Comparison of ENCODE assay signal across 8 mouse cellular contexts in genomic region chr1:168357680-168358611, GRCm38 (mm10).
A peak's percentile ranks its signal among the peaks of the same experiment; 100 is the strongest.
DNase-seq lines count a peak whose midpoint lies in the region; ATAC-seq and TF ChIP-seq lines count a peak whose summit lies in the region.

No protein-coding gene starts in this region.

- intact Hi-C loops in heart, postnatal 36 days (cut with DNase I), result no loop called here

- peaks cover 12% of the 10 kb centered on the region for H3K36me3 ChIP-seq in heart, embryonic 13.5 days
- no peaks in the 10 kb centered on the region for H3K36me3 ChIP-seq in hindbrain, embryonic 13.5 days
- no peaks in the 10 kb centered on the region for H3K36me3 ChIP-seq in midbrain, embryonic 15.5 days (replicated peaks)

- H3K4me3 ChIP-seq in heart, embryonic 13.5 days, result peak overlapping the region; percentile 25
- peak overlapping the region; percentile 27 for H3K4me3 ChIP-seq in hindbrain, embryonic 13.5 days
- peak overlapping the region; percentile 25 for H3K4me3 ChIP-seq in midbrain, embryonic 15.5 days

- DNase-seq in heart, postnatal 36 days, result no peak
- DNase-seq in brain, embryonic 14.5 days (ENCODE audit: low read depth), result peak; percentile 97
- no peak for DNase-seq in gastrocnemius, adult 8-10 months (ENCODE audit: low spot score in 2 of 2)
- DNase-seq in lung, postnatal 14 days, result no peak
- no peak for DNase-seq in left cerebral cortex, adult 18-20 months (ENCODE audit: low spot score in 2 of 2)

- no peaks in the 10 kb centered on the region for H3K9me3 ChIP-seq in heart, embryonic 13.5 days
- no peaks in the 10 kb centered on the region for H3K9me3 ChIP-seq in hindbrain, embryonic 13.5 days
- no peaks in the 10 kb centered on the region for H3K9me3 ChIP-seq in midbrain, embryonic 15.5 days

- TF ChIP-seq CTCF in brain, embryonic 14.5 days (IDR thresholded peaks at IDR 0.05; ENCODE audit: borderline replicate concordance, extremely low read depth, insufficient read depth, insufficient read length), result no peak

- H3K27ac ChIP-seq in heart, embryonic 13.5 days (replicated peaks), result no peak overlapping the region
- H3K27ac ChIP-seq in hindbrain, embryonic 13.5 days, result peak overlapping the region; percentile 85
- peak overlapping the region; percentile 89 for H3K27ac ChIP-seq in midbrain, embryonic 15.5 days

- 21% methylated on average over 26 of the region's 26 CpGs for WGBS in heart, embryonic 13.5 days
- WGBS in hindbrain, embryonic 13.5 days, result 1% methylated on average over 26 of the region's 26 CpGs
- 5% methylated on average over 26 of the region's 26 CpGs for WGBS in midbrain, embryonic 15.5 days

- H3K9ac ChIP-seq in heart, embryonic 13.5 days, result peak overlapping the region; percentile 58; the same call in 1 of the 2 replicates
- peak overlapping the region; percentile 59 for H3K9ac ChIP-seq in hindbrain, embryonic 13.5 days
- H3K9ac ChIP-seq in midbrain, embryonic 15.5 days, result peak overlapping the region; percentile 24; the same call in 1 of the 2 replicates

- H3K4me2 ChIP-seq in heart, embryonic 13.5 days, result peak overlapping the region; percentile 60
- H3K4me2 ChIP-seq in hindbrain, embryonic 13.5 days, result peak overlapping the region; percentile 54
- peak overlapping the region; percentile 52 for H3K4me2 ChIP-seq in midbrain, embryonic 15.5 days

- TF ChIP-seq POLR2A in brain, embryonic 14.5 days (IDR thresholded peaks at IDR 0.05; ENCODE audit: borderline replicate concordance, extremely low read depth, insufficient read depth, insufficient read length, poor library complexity, severe bottlenecking), result no peak

- H3K27me3 ChIP-seq in heart, embryonic 13.5 days (replicated peaks), result no peaks in the 10 kb centered on the region
- H3K27me3 ChIP-seq in hindbrain, embryonic 13.5 days, result no peaks in the 10 kb centered on the region
- no peaks in the 10 kb centered on the region for H3K27me3 ChIP-seq in midbrain, embryonic 15.5 days (replicated peaks)

- peaks cover 73% of the 10 kb centered on the region for H3K4me1 ChIP-seq in heart, embryonic 13.5 days
- H3K4me1 ChIP-seq in hindbrain, embryonic 13.5 days (replicated peaks), result peaks cover 89% of the 10 kb centered on the region
- peaks cover 87% of the 10 kb centered on the region for H3K4me1 ChIP-seq in midbrain, embryonic 15.5 days

- no peak for ATAC-seq in heart, embryonic 13.5 days (ENCODE audit: extremely low read depth, insufficient number of reproducible peaks, low FRiP score, low TSS enrichment)
- ATAC-seq in hindbrain, embryonic 13.5 days (ENCODE audit: low FRiP score), result peak; percentile 58
- peak; percentile 70 for ATAC-seq in midbrain, embryonic 15.5 days (replicated peaks)
